9 mouse cellular contexts compared by ENCODE assay signal in the genomic region with DNA sequence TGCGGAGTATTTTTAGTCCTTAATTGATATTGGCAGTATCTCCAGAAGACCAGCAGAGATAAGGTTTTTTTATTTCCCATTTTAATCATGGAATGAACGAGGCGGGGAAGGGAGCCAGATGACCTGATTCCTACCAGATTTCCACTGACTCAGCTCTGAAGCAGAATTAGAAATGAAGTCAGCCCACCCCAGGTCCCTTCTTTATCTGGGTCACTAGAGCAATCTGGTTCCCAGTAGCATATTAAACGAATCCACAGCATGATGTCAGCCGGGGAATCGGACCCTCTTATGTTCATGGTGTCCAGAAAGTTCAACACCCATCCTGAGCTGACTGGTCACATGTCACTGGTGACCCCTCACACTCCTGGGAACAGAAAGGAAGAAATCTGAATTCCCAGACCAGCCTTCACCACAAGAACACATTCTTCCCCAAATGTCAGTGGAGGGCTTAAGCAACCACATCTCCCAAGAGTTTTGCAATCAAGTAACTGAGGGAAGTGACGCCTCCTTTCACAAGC.
DNase-seq lines count a peak whose midpoint lies in the region; ATAC-seq and TF ChIP-seq lines count a peak whose summit lies in the region.
"Had no signal": no experiment of that assay in that cellular context is flagged by ENCODE, and none has a peak within 500 bp of the region (broad histone marks: within the 10 kb centered on the region; RNA-seq: fewer than 3 reads in every experiment).

No protein-coding gene starts in this region.

- no peak for TF ChIP-seq CTCF in layer of hippocampus, adult 2 months (conservative IDR thresholded peaks at IDR 0.05)

- 0 out of 2 replicates have a peak overlapping the region, but pooled peaks have one; percentile 4 for H3K4me2 ChIP-seq in heart, embryonic 14.5 days (ENCODE audit: low read length)

- no peaks in the 10 kb centered on the region for H3K9me3 ChIP-seq in heart, embryonic 14.5 days (ENCODE audit: control insufficient read depth, low read length)

- H3K4me3 ChIP-seq in layer of hippocampus, adult 2 months: no peak overlapping the region
- no peak overlapping the region for H3K4me3 ChIP-seq in heart, embryonic 14.5 days (ENCODE audit: control insufficient read depth in 1 of 2, insufficient read depth in 1 of 2, low read depth in 1 of 2, low read length in 2 of 2)
- H3K4me3 ChIP-seq: megakaryocyte, embryonic 14.5 days had no signal

- DNase-seq in layer of hippocampus, adult 2 months (ENCODE audit: low spot score in 2 of 2): peak; percentile 46 to 51
- DNase-seq in layer of hippocampus, postnatal 25 days (ENCODE audit: extremely low spot score in 1 of 2, low spot score in 1 of 2): no peak
- peak; percentile 7 for DNase-seq in cerebellum, adult 11 months
- DNase-seq in lung, postnatal 36 days: peak; percentile 72
- no peak for DNase-seq in embryo, embryonic 9.5 days (ENCODE audit: extremely low spot score)
- no peak for DNase-seq in ovary, adult 18-20 months (ENCODE audit: low spot score)
- DNase-seq in urinary bladder, postnatal 10 days (ENCODE audit: low spot score): no peak

- ATAC-seq in heart, embryonic 14.5 days (ENCODE audit: insufficient number of reproducible peaks, insufficient read depth, low FRiP score, low read depth): no peak

- H3K4me1 ChIP-seq in heart, embryonic 14.5 days (ENCODE audit: control insufficient read depth in 2 of 2, insufficient read depth in 2 of 2, low read length in 2 of 2): peaks cover 31 to 55% of the 10 kb centered on the region in 2 experiments
- H3K4me1 ChIP-seq: megakaryocyte, embryonic 14.5 days had no signal

- no peak overlapping the region for H3K9ac ChIP-seq in heart, embryonic 14.5 days (ENCODE audit: low read length)

- 0 out of 2 replicates have a peak overlapping the region, but pooled peaks have one; percentile 0 for H3K27ac ChIP-seq in layer of hippocampus, adult 2 months
- H3K27ac ChIP-seq in heart, embryonic 14.5 days (replicated peaks in 1 of 2; ENCODE audit: control insufficient read depth in 1 of 2, insufficient read depth in 1 of 2, low read depth in 2 of 2, low read length in 2 of 2): peak overlapping the region; percentile 46 to 66; a peak in 1 of 4 replicates

- 26% methylated on average over 7 of the region's 7 CpGs for WGBS in heart, embryonic 14.5 days

- peaks cover 27% of the 10 kb centered on the region for H3K36me3 ChIP-seq in heart, embryonic 14.5 days (ENCODE audit: control insufficient read depth, insufficient read depth, low read length)

- no peaks in the 10 kb centered on the region for H3K27me3 ChIP-seq in heart, embryonic 14.5 days (ENCODE audit: control insufficient read depth, insufficient read depth, low read length)

Comparison
In these comparisons a context has a peak if more than half of its experiments do, and no peak if none do; other contexts are left out.
1. DNase-seq: peak in layer of hippocampus, adult 2 months (2 of 2), cerebellum, adult 11 months (single experiment) and lung, postnatal 36 days (single experiment); none in layer of hippocampus, postnatal 25 days (0 of 2), embryo, embryonic 9.5 days (single experiment), ovary, adult 18-20 months (single experiment) and urinary bladder, postnatal 10 days (single experiment).